Mouse (Mus musculus): ENCODE measurements at regions not wholly inside any gene's neighbourhood (a gene's known extent, or its start where the extent isn't known, plus 50 kb on each side); places are given as distances from the start of the nearest gene placed in this dataset.

DNA sequence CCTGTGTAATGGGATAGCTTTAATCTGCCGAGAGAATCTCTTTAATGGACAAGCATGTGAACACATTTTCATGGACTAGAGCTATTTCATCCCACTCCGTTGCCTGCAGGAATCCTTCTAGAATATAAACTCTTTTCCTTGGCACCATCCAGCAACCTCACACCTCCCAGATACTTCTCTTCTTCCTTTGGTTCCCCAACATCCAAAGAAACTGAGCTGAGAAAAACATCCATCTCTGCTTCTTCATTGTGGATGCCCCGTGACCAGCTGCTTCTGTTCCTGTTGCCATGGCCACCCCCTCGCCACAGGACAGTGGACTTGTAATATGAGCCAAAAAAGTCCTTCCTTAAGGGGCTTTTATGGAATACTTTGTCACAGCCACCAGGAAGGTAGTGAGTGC lies 78.8 kb downstream of the Diras2 start:
- Histone ChIP-seq H3K4me1 (ENCODE audit: control insufficient read depth, insufficient read depth, low read length) (peaks cover 23% of the 10 kb centered on the region), H3K27ac (ENCODE audit: insufficient read depth, low read length) (no peak overlapping the region), H3K4me3 (replicated peaks; ENCODE audit: insufficient read depth, low read depth, low read length) (no peak overlapping the region), H3K27me3 (ENCODE audit: control insufficient read depth, insufficient read depth, low read length) (no peaks in the 10 kb centered on the region)
- no peak for DNase-seq
- 56% methylated on average over 4 of the region's 4 CpGs for WGBS
- TF ChIP-seq CTCF (IDR thresholded peaks at IDR 0.05; ENCODE audit: borderline replicate concordance, insufficient read depth, low read depth, low read length): no peak
- TF ChIP-seq POLR2A (IDR thresholded peaks at IDR 0.05; ENCODE audit: borderline replicate concordance, insufficient read depth, low read length): no peak
